Mouse (Mus musculus): ENCODE measurements at regions not wholly inside any gene's neighbourhood (a gene's known extent, or its start where the extent isn't known, plus 50 kb on each side); places are given as distances from the start of the nearest gene placed in this dataset.

DNA sequence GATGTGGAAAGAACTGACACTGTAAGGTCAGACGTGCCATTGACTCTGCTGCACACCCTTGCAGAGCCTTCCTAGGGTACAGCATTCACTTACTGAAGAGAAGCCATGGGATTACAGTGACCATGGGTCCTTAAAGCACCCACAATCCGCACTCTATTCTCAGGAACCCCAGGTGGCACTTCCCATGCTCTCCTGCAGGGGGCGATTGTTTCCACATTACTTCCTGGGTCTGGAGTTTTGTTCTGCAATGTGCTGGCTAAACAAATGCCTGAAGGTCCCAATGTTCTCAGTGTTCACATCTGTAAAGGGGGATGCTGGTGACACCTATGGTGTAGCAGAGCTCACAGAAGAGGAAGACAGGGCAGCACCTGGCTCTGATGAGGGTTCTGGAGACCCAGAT is 198.0 kb downstream of the Gm26897 start:
- intact Hi-C loops (cut with DNase I): no loop called here
- DNase-seq (ENCODE audit: low spot score in 2 of 2): no peak

DNA sequence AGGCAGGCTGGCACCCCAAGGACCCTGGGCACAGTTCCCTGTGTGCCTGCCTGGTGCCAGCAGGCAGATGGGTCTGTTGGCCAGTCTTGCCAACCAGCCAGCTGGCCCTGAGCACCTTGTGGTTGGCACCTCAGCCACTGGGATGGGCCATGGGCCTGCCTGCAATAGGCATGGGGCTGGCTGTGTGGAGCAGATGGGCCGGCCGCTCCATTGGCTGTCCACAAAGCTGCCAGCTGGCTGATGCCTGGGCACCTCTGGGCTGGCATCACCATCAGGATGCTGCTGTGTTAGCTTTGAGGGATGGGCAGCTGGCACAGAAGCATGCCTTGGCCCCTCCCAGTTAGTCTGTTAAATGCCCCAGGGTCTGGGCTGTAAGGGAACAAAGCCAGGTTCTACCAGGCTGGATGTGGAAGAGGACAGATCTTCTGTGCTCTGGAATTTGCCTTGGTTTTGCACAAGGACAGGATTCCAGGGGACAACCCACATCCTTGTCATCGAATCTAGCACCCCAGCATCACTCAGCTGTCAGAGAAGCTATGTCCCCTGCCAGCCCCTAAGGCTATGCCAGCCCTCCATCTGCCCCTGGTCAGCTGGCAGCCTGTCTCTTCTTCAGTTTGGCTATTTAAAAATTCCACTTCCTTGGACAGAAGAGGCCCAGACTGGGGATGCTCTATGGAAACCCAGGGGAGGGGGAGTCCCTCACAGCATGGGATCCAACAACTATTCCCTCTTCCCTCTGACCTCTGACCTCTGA is 201.8 kb downstream of the Gm26897 start:
- DNase-seq (ENCODE audit: low spot score in 2 of 2): no peak
- intact Hi-C loops (cut with DNase I): no loop called here

- intact Hi-C loops (cut with DNase I): no loop called here
- peak in 1 of 2 experiments; percentile 20 for DNase-seq (ENCODE audit: low spot score in 2 of 2)
Observed at GRCm38 (mm10) chr5:111941831-111942230, 208.1 kb downstream of the Gm26897 start.

- intact Hi-C loops (cut with DNase I): no loop called here
- DNase-seq (ENCODE audit: low spot score in 2 of 2): no peak
Observed at GRCm38 (mm10) chr5:111942792-111943191, 209.1 kb downstream of the Gm26897 start.

- intact Hi-C loops (cut with DNase I): no loop called here
Observed at GRCm38 (mm10) chr5:111943337-111944162, 209.8 kb downstream of the Gm26897 start.

DNA sequence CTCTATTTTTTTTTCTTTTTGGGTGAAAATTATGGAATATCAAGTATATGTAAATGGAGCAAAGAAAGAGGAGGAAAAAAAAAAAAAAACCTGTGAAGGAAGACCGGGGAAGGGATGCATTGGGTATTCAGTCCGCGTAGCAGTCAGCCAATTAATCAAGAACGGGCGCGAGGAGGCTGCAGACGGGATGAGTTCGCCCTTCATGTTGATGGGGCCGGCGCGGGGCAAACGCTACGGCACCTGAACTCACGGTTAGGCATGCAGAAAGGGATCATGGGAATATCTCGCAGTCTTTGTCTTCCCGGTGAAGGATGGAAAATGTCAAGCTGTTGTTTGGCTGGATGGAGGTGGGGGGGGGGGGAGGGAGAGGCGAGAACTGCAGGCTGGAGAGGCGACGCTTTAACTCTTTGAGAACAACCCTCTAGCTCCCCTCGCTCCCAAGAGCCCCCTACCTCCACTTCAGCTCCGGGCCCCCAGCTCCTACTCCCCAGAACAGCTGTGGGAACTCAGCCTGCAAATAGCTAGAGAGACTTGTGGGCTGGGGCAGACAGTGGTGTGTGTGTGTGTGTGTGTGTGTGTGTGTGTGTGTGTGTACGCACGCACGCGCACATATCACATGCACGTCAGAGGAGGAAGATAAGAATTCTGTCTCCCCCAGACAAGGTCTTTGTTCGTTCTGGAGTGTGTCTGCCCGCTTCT is 210.7 kb downstream of the Gm26897 start:
- peak; percentile 27 to 57 for DNase-seq (ENCODE audit: low spot score in 2 of 2)

More at GRCm38 (mm10) chr5:111943337-111944162, 209.8 kb downstream of the Gm26897 start:
- DNase-seq (ENCODE audit: low spot score in 2 of 2): peak in 1 of 2 experiments; percentile 8

GRCm38 (mm10) chr5:111944972-111945285 is 211.2 kb downstream of the Gm26897 start:
- intact Hi-C loops (cut with DNase I): no loop called here
- no peak for DNase-seq (ENCODE audit: low spot score in 2 of 2)

More for the DNA sequence above, 210.7 kb downstream of the Gm26897 start:
- intact Hi-C loops (cut with DNase I): no loop called here

DNA sequence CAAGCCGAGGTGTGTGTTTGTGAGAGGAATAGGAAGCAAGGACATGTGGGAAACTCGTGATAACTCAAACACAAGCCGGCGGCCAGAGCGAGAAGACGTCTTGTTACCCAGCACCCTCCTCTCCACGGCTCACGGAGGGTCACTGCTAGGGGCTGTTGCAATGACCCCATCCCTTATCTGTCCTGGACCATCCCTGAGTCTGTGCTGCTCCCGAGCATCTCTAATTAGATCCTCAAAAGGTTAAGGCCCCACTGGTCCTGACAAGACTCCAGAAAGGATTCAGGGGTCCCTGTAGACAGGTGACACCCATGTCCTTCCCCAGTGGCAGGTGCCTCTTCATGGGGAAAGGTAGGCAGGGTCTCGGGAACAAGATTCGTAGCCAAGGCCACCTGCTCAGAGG is 212.6 kb downstream of the Gm26897 start:
- no peak for DNase-seq (ENCODE audit: low spot score in 2 of 2)
- intact Hi-C loops (cut with DNase I): no loop called here

- DNase-seq (ENCODE audit: low spot score in 2 of 2): no peak
- intact Hi-C loops (cut with DNase I): no loop called here
Observed at GRCm38 (mm10) chr5:111957698-111958097, 224.0 kb downstream of the Gm26897 start.

GRCm38 (mm10) chr5:111958226-111958625 is 224.5 kb downstream of the Gm26897 start:
- intact Hi-C loops (cut with DNase I): no loop called here
- DNase-seq (ENCODE audit: low spot score in 2 of 2): no peak

- intact Hi-C loops (cut with DNase I): no loop called here
- no peak for DNase-seq (ENCODE audit: low spot score in 2 of 2)
Observed at GRCm38 (mm10) chr5:111965311-111965710, 231.6 kb downstream of the Gm26897 start.

DNA sequence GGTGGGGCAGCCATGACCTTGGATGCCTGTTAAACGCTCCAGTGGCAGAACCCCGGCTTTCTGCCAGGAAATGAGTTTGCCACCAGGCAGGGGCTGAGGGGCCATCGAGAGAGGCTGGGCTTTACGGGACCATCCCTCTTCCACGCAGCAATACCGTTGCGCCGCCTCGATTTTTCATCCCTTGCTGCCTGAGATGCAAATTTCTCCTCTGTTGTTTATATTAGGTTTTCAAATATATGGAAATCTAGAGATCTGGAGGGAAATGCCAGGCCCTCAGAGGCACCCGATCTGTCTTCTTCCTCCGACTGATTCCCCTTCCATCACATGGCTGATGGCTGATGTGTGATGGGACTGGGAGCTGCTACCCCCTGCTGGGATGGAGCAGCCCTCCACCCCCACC is 234.4 kb downstream of the Gm26897 start:
- intact Hi-C loops (cut with DNase I): no loop called here
- no peak for DNase-seq (ENCODE audit: low spot score in 2 of 2)

DNA sequence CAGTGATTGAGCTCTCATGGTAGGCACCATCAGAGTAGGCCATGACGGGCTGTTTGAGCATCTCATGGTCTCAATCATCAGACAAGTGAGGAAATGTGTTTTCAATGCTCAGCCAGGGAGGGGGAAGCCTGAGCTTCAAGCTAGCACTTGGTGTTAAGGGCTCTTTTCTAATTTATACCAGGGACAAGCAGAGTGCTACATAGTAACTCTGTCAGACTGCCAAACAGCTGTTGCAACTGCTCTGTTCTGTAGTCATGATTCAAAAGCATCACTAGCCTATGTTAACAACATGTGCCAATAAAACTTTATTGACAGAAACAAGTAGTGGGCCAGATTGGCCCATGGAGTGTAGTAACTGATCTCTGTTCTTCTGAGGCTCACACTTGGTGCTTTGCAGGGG is 235.0 kb downstream of the Gm26897 start:
- DNase-seq (ENCODE audit: low spot score in 2 of 2): peak in 1 of 2 experiments; percentile 1
- intact Hi-C loops (cut with DNase I): no loop called here

GRCm38 (mm10) chr5:111971193-111971592 is 237.5 kb downstream of the Gm26897 start:
- DNase-seq (ENCODE audit: low spot score in 2 of 2): no peak
- intact Hi-C loops (cut with DNase I): no loop called here

GRCm38 (mm10) chr5:111971952-111972351 is 238.2 kb downstream of the Gm26897 start:
- no peak for DNase-seq (ENCODE audit: low spot score in 2 of 2)
- intact Hi-C loops (cut with DNase I): no loop called here

DNA sequence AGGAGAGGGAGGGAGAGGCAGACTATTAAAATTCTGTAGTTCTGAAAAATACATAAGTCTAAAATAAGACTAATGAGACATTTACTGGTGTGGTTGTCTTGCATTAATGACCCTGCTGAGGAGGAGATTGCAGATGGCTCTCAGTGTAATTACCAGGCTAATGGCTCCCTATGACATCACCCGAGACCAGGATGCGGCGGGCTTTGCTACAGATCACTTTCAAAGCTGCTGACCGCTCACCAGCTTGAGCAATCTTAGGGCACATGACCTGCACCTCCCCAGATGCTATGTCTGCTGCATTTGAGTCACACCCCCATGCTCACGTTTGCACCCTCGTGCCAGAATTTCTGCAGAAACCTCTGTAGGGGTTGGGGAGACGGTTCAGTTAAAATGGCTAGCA is 242.0 kb downstream of the Gm26897 start:
- DNase-seq (ENCODE audit: low spot score in 2 of 2): no peak
- intact Hi-C loops (cut with DNase I): no loop called here

DNA sequence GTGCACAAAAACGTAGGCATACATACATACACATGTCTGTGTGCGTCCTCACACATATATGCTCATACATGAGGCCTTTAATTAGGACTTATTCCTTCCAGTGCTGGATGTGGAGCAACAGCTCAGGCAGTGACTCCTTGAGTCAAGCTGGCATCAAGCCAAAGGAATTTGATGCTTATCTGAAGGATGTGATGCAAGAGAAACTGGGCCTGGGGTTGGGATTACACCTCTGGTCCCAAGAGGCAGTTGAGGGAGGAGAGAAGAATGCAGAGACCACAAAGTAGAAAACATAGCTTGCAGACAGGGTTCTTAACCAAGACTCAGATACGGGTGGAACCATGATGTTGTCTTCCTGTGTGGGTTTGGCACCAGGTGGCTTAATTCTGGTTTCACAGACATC is 245.9 kb downstream of the Gm26897 start:
- intact Hi-C loops (cut with DNase I): no loop called here
- DNase-seq (ENCODE audit: low spot score in 2 of 2): no peak

DNA sequence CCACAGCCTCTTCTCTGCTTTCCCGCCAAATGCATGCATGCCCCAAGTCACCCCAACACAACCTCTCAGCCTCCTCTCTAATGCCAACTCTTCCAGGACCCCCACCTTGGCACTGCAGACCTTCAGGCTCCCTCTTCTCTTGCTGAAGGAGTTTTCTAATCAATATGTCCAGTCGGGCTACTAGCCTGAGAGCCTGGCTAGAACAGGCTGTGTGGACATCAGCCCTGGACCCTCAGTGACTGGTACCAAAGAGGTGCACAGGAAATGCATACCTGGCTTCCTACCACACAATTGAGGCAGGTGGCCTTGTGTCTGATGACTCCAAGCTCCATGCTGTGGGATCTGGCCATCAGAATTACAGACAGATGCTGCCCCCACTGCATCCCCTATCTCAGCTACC is 248.4 kb downstream of the Gm26897 start:
- intact Hi-C loops (cut with DNase I): no loop called here
- no peak for DNase-seq (ENCODE audit: low spot score in 2 of 2)

GRCm38 (mm10) chr5:111985997-111986396 is 252.3 kb downstream of the Gm26897 start:
- DNase-seq (ENCODE audit: low spot score in 2 of 2): no peak
- intact Hi-C loops (cut with DNase I): no loop called here

GRCm38 (mm10) chr5:111987036-111987435 is 253.3 kb downstream of the Gm26897 start:
- intact Hi-C loops (cut with DNase I): no loop called here
- no peak for DNase-seq (ENCODE audit: low spot score in 2 of 2)
